Mouse (Mus musculus) splenic B cell, adult 2 months (primary cell): ENCODE measurements around the gene Nrxn1.
A peak's percentile ranks its signal among the peaks of the same experiment; 100 is the strongest.
"Not testable (repeated sequence)": the region's sequence is repeated elsewhere in the genome, so short reads cannot be mapped to it uniquely, and the experiment has no call there.

Source experiments
- DNase-seq: peaks from one replicate; pipeline ENCODE4 v3.0.0-alpha.2; 2011; ENCODE audit warnings: low read depth, low spot score
- H3K27me3 ChIP-seq: 2 replicates; pipeline ENCODE4 v1.6.1; 2012; ENCODE audit warnings: mild to moderate bottlenecking, low read length, moderate library complexity, mixed read lengths; ENCODE audit not compliant: control insufficient read depth, poor library complexity, insufficient read depth, severe bottlenecking
- H3K36me3 ChIP-seq: 2 replicates; pipeline ENCODE4 v1.6.1; 2012; ENCODE audit warnings: mild to moderate bottlenecking, low read length, moderate library complexity, mixed read lengths; ENCODE audit not compliant: control insufficient read depth, poor library complexity, insufficient read depth, severe bottlenecking

The Nrxn1 gene

GRCm38 (mm10) chr17:90238964-90239363 is 853.9 kb downstream of the Nrxn1 start:
- no peaks in the 10 kb centered on the region for H3K36me3 ChIP-seq
- no peak for DNase-seq
- H3K27me3 ChIP-seq = no peaks in the 10 kb centered on the region

DNA sequence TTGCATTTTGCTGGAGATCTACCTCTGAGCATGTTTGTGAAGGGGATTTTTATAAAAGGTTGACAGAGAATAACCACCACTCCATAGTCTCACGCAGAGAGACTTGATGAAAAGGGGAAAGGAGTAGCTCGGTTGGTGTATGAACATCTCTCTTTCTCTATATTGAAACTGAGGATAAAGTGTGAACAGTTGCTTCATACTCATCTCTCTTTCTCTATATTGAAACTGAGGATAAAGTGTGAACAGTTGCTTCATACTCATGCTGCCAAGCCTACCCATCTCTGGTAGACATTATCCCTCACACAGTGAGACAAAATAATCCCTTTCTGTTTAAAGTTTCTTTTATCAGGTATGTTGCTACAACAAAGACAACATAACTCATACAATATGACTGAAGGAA is 854.4 kb downstream of the Nrxn1 start:
- DNase-seq = no peak
- Histone ChIP-seq H3K27me3 (no peaks in the 10 kb centered on the region), H3K36me3 (no peaks in the 10 kb centered on the region)

DNA sequence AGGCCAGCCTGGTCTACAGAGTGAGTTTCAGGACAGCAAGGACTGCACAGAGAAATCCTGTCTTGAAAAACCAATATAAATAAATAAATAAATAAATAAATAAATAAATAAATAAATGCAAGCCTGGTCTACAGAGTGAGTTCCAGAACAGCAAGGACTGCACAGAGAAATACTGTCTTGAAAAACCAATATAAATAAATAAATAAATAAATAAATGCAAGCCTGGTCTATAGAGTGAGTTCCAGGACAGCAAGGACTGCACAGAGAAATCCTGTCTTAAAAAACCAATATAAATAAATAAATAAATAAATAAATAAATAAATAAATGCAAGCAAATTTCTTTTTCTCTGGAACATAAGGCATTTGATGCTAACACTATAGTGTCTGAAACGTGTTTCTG is 857.2 kb downstream of the Nrxn1 start:
- H3K36me3 ChIP-seq, DNase-seq, H3K27me3 ChIP-seq: not testable (repeated sequence)

GRCm38 (mm10) chr17:90234806-90235205 is 858.1 kb downstream of the Nrxn1 start:
- no peaks in the 10 kb centered on the region for H3K36me3 ChIP-seq
- H3K27me3 ChIP-seq = no peaks in the 10 kb centered on the region

DNA sequence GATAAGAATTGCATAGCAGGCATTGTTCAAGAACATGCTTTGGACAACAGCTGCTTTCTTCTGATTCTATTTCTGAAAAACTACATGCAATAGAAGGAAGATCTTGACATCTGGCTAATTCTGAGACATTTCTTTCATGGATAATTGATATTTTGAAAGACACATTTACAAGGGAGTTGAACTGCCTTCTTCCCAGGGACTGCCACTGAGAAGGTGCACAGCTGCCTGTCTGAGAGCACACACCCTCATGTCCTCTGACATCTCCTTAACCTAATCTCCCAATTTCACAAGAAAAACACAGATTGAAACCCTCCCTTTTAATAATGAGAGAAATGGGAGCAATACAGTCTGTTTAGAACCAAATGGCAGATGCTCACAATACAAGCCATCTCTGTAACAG is 884.3 kb downstream of the Nrxn1 start:
- Histone ChIP-seq H3K27me3 (no peaks in the 10 kb centered on the region), H3K36me3 (no peaks in the 10 kb centered on the region)
- DNase-seq = no peak

More at GRCm38 (mm10) chr17:90234806-90235205, 858.1 kb downstream of the Nrxn1 start:
- DNase-seq = no peak

- Histone ChIP-seq H3K36me3 (no peaks in the 10 kb centered on the region), H3K27me3 (no peaks in the 10 kb centered on the region)
- no peak for DNase-seq
Measured at GRCm38 (mm10) chr17:90207617-90208016, 885.3 kb downstream of the Nrxn1 start.

GRCm38 (mm10) chr17:90203993-90204392 is 888.9 kb downstream of the Nrxn1 start:
- no peaks in the 10 kb centered on the region for H3K27me3 ChIP-seq
- no peak for DNase-seq
- no peaks in the 10 kb centered on the region for H3K36me3 ChIP-seq

GRCm38 (mm10) chr17:90202785-90203184 is 890.1 kb downstream of the Nrxn1 start:
- no peaks in the 10 kb centered on the region for H3K27me3 ChIP-seq
- H3K36me3 ChIP-seq = no peaks in the 10 kb centered on the region
- no peak for DNase-seq

DNA sequence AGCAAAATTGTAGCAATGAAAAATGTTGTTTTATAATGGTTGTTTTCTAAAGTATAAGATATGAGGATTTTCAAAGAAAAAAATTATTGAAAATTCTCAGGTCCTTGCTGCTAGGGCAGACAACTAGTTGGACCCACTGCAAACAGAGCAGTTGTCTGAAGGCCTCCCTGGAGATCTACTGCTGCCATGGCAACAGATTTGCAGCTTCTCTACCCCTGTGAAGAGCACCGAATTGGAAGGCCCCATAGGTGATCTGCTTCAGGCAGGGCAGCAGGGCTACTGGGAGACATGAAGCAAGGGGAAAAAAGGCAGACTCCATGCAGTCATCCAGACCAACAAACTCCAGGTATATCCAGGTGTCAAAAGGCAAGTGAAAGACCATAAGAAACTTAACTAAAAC is 896.1 kb downstream of the Nrxn1 start:
- H3K27me3 ChIP-seq = no peaks in the 10 kb centered on the region
- DNase-seq = no peak
- H3K36me3 ChIP-seq = no peaks in the 10 kb centered on the region

DNA sequence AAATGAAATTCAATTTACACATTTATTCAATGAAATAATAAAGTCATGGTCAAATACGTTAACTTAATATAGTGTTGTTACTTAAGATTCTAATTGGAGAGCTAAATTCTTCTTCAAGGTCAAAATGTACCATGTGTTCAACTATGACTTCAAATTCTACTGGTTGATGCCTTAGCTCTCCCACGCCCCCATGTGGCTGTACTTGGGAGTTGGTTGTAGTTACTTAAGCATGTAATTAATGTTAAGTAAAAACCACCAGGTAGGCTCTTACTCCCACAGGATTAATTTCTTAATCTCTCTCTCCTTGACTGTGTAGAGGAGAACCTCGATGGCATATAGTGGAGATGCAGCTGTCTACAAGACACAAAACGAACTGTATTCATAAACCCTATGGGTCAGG is 951.3 kb downstream of the Nrxn1 start:
- peak; percentile 15 for DNase-seq
- Histone ChIP-seq H3K36me3 (no peaks in the 10 kb centered on the region), H3K27me3 (no peaks in the 10 kb centered on the region)

GRCm38 (mm10) chr17:90130836-90131235 is 962.0 kb downstream of the Nrxn1 start:
- Histone ChIP-seq H3K36me3 (no peaks in the 10 kb centered on the region), H3K27me3 (no peaks in the 10 kb centered on the region)
- peak; percentile 5 for DNase-seq

DNA sequence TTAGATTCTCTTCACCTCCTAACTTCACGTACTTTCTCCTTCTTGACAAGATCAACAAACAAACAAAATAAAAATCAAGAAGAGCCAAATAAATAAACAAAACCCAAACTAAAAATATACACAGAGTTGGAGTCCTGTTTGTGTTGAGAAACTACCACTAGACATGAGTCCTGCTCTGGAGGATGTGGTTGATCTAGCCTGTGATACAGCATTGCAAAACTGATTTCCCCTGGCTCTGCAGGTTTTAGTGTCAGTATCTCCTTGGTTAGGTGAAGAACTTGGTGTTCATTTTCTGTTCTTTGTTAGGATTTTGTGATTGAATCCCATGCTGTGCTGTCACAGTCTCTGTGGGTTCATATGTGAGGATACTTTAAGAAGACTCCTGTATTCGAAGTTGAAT is 963.7 kb downstream of the Nrxn1 start:
- Histone ChIP-seq H3K36me3 (no peaks in the 10 kb centered on the region), H3K27me3 (no peaks in the 10 kb centered on the region)
- DNase-seq = no peak

GRCm38 (mm10) chr17:90127561-90127960 is 965.3 kb downstream of the Nrxn1 start:
- DNase-seq = no peak
- H3K27me3 ChIP-seq = no peaks in the 10 kb centered on the region

DNA sequence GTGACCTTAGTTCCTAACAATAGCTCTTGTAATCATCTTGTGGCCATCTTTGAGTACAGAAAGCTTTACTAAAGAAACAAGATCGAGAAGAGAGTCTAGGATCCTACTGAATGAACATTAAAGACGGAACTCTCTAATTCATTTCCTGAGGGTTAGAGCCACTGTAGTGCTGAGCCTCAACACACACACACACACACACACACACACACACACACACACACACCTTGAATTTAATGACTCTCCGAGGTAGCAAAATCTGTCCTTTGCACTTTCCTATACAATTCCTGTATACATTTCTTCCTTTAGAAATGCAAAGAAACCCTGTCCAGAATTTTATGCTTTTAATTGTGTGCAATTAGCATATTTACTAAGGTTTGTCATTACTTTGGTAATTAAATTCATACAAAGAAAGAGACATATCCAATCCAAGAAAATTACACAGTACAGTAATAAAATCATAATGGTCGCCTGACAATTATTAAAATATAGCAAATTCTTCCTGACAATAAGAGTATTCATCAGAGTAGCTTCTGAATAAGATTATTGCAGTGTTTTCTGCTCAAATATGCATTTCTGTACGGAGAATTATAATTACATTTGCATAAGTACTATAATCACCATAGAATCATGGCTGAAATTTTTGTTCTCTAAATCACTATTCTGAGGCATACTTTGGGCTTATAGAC is 969.9 kb downstream of the Nrxn1 start:
- DNase-seq = no peak
- no peaks in the 10 kb centered on the region for H3K36me3 ChIP-seq
- H3K27me3 ChIP-seq = no peaks in the 10 kb centered on the region

More at GRCm38 (mm10) chr17:90127561-90127960, 965.3 kb downstream of the Nrxn1 start:
- no peaks in the 10 kb centered on the region for H3K36me3 ChIP-seq

DNA sequence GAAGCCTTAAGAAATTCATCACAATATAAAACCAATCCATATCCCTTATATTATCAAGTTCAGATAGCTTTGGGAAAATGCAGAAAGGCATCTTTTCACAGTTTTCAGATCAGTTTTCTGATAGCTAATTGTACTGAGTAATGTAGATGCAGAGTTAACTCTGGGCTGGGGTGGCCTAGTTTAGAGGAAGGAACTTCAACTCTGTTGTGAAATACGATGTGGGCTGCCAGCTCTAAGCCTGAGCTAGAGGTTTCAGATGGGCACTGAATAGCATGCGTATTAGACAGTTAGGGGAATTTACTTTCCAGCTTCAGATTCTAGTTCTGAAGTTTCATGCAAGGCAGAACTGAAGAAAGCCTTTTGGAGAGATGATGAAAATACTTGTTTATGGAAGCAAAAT is 976.6 kb downstream of the Nrxn1 start:
- no peak for DNase-seq
- Histone ChIP-seq H3K36me3 (no peaks in the 10 kb centered on the region), H3K27me3 (no peaks in the 10 kb centered on the region)

DNA sequence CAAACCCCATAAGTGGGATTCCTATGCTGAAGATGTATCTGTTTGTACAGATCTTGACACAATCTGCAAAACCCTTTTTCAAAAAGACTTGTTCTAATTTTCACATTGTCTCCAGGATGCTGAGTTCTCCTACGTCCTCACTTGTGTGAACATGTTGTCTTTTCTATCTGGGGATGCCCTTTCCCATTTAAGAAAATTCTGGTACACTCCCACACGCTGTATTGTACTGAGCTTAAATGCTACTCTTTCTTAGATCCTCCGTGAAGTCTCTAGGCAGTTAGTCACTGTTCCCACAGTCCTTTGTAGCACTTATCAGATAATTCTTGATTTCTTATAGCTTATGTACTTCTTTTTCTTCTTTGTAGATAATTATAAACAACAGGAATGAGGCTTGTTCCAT is 997.9 kb downstream of the Nrxn1 start:
- no peak for DNase-seq
- H3K36me3 ChIP-seq = no peaks in the 10 kb centered on the region
- H3K27me3 ChIP-seq = no peaks in the 10 kb centered on the region
